Mouse (Mus musculus) heart, postnatal 0 days (tissue): ENCODE data around the gene H2-M10.3.

Experiments used
- CTCF ChIP-seq: IDR thresholded peaks from 2 replicates; pipeline ENCODE4 v1.5.1; 2016; ENCODE audit warnings: antibody characterized with exemption, control low read depth, low read depth
- EP300 ChIP-seq: IDR thresholded peaks from 2 replicates; pipeline ENCODE4 v1.6.1; 2016; ENCODE audit warnings: antibody characterized with exemption, low read depth

DNA sequence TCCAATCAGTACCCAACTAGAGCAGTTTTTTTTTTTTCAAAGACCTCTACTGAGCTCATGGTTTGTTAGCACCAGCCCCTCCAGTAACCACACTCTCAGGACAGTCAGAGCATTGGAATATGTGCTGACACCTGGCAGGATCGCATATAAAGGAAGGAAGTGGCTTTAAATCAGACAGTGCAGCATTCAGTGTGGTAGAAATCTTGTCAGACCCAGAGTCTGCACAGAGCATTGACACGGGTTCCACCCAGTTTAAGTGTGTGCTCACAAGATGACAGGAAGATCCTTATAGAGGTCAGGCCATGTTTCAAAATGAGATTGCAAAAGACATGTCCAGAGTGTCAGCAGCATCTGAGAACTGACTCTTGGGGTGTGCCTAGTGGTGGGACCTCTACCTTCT is 21.7 kb upstream of the H2-M10.3 start:
- TF ChIP-seq CTCF (no peak), EP300 (no peak)
